Mouse (Mus musculus) stomach, postnatal 0 days (tissue): ENCODE data around the gene Ahnak2.

Experiments used
- CTCF ChIP-seq: IDR thresholded peaks from 2 replicates; pipeline ENCODE4 v1.5.1; 2016; ENCODE audit warnings: antibody characterized with exemption, low read depth, mild to moderate bottlenecking, moderate library complexity
- EP300 ChIP-seq: optimal IDR thresholded peaks from 2 replicates; pipeline ENCODE3; 2016; ENCODE audit warnings: antibody characterized with exemption

GRCm38 (mm10) chr12:112832411-112832810 is 30.0 kb upstream of the Ahnak2 start:
- TF ChIP-seq EP300 (no peak), CTCF (no peak)
